Mouse (Mus musculus) midbrain, postnatal 0 days (tissue): ENCODE measurements around the gene Olfr601. TPM values are rescaled to one million over a fixed set of nuclear protein-coding genes. Genes with fewer than 3 reads are reported as not detected.
"Not testable (repeated sequence)": the region's sequence is repeated elsewhere in the genome, so short reads cannot be mapped to it uniquely, and the experiment has no call there.

Source experiments
- ATAC-seq: fragments of 200-750 bp; cut with Nextera tagmentation; 2 replicates; pipeline ENCODE4 v1.8.0; 2017; ENCODE audit warnings: moderate number of reproducible peaks, mild to moderate bottlenecking, moderate TSS enrichment, moderate library complexity; ENCODE audit not compliant: low FRiP score
- DNase-seq: peaks from one replicate; pipeline ENCODE4 v3.0.0-alpha.2; 2015; ENCODE audit warnings: low spot score
- H3K27ac ChIP-seq: fragments of 300-500 bp; sonication (generic); 2 replicates; pipeline ENCODE4 v1.5.1; 2014; ENCODE audit warnings: low read depth, mild to moderate bottlenecking, low read length, mixed read lengths
- H3K27me3 ChIP-seq: fragments of 300-500 bp; sonication (generic); 2 replicates; pipeline ENCODE4 v1.6.1; 2014; ENCODE audit warnings: low read length, control low read depth, mixed read lengths; ENCODE audit not compliant: insufficient read depth
- H3K36me3 ChIP-seq: fragments of 300-500 bp; sonication (generic); 2 replicates; pipeline ENCODE4 v1.6.1; 2014; ENCODE audit warnings: low read length, control low read depth, mixed read lengths; ENCODE audit not compliant: insufficient read depth
- H3K4me1 ChIP-seq: fragments of 300-500 bp; sonication (generic); 2 replicates; pipeline ENCODE4 v1.6.1; 2014; ENCODE audit warnings: mild to moderate bottlenecking, control low read depth, antibody characterized with exemption, low read length, mixed read lengths; ENCODE audit not compliant: insufficient read depth
- H3K4me2 ChIP-seq: fragments of 300-500 bp; sonication (generic); 2 replicates; pipeline ENCODE4 v1.6.1; 2014; ENCODE audit warnings: low read depth, mild to moderate bottlenecking, low read length, mixed read lengths; ENCODE audit not compliant: poor library complexity, severe bottlenecking
- H3K4me3 ChIP-seq: fragments of 300-500 bp; sonication (generic); 2 replicates; pipeline ENCODE4 v1.5.1; 2014; ENCODE audit warnings: low read depth, mild to moderate bottlenecking, low read length, moderate library complexity
- H3K9ac ChIP-seq: fragments of 300-500 bp; sonication (generic); replicated peaks from 2 replicates; pipeline ENCODE4 v1.6.1; 2014; ENCODE audit warnings: mild to moderate bottlenecking, low read length, moderate library complexity, mixed read lengths; ENCODE audit not compliant: poor library complexity, severe bottlenecking
- H3K9me3 ChIP-seq: fragments of 300-500 bp; sonication (generic); 2 replicates; pipeline ENCODE4 v1.6.1; 2016; ENCODE audit warnings: low read length, control low read depth
- CTCF ChIP-seq: IDR thresholded peaks from 2 replicates; pipeline ENCODE4 v1.5.1; 2016; ENCODE audit warnings: antibody characterized with exemption, mild to moderate bottlenecking
- WGBS: fragments of 180-500 bp; shearing (Covaris S2); extraction: QIAGEN DNeasy Blood & Tissue Kit; methylation state at CpG from one replicate; pipeline ENCODE4 v1.1.7; 2014; 5-methylcytosine and 5-hydroxymethylcytosine counted together
- polyA plus RNA-seq: library from polyadenylated mRNA; unstranded; fragments of >200 nt; fragmentation: Nextera tagmentation; extraction: Ambion mirVana; gene quantifications from 2 replicates; pipeline ENCODE4 v1.2.1, GENCODE M21; 2015
- total RNA-seq: library from RNA; depleted of rRNA; stranded (reverse); fragments of >200 nt; gene quantifications from 2 replicates; pipeline ENCODE4 v1.2.3, GENCODE M21; 2014; rRNA removed

Gene Olfr601
- total and polyA plus RNA-seq, 2 experiments from 2014 or later: not detected

DNA sequence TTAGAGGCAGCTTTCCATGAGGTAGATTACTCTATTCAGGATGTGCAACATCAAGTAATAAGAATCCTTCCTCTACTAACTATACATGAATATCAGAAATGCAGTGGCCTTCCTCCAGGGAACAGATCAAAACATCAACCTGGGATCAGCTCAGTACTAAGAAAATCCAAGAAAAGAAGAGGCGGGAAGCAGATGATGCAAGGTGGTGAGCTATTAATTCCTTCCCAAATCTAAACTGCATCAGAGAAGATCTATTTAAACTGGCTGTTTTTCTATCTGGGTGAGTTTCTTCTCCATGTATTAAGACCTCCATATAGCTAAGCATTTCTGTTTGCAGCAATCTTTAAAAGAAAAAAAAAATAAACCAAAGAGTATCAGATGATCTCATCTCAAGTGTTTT lies 26.8 kb downstream of the Olfr601 start, which contains the start of gene Olfr599:
Gene Olfr599 (plus strand): TSS at position 301 of the 400 bp plus-strand sequence.
- H3K4me2 ChIP-seq: no peak within 1 kb of the TSS
- WGBS: 78% methylated on average over 1 of the region's 1 CpGs
- TF ChIP-seq CTCF: no peak
- H3K9ac ChIP-seq: no peak within 1 kb of the TSS
- H3K9me3 ChIP-seq: no peaks in the 10 kb centered on the region
- H3K36me3 ChIP-seq: no peaks in the 10 kb centered on the region
- H3K4me3 ChIP-seq: no peak within 1 kb of the TSS
- H3K4me1 ChIP-seq: no peaks in the 10 kb centered on the region
- DNase-seq (no peak), ATAC-seq (no peak)
- no peak within 1 kb of the TSS for H3K27ac ChIP-seq
- H3K27me3 ChIP-seq: no peaks in the 10 kb centered on the region

DNA sequence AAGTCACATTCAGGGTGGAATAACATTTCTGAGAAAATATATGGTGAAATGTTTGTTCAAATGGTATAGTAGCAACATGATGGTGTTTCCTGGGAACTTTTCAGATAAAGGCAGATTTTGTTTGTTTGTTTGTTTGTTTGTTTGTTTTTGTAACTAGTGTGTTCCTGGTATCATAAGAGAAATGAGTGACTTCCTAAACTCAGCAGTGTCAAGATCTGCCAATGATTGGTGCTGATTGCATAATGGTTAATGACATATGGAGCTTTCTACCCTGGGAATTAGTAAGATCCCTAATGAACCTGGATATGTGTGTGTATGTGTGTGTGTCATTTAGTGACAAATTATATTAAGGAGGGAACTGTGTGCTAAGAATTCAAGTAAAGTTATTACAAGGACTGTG lies 39.2 kb downstream of the Olfr601 start, which contains the start of gene Olfr598:
Gene Olfr598 (plus strand): TSS at position 301 of the 400 bp plus-strand sequence.
- TF ChIP-seq CTCF: no peak
- ATAC-seq: no peak
- no peak within 1 kb of the TSS for H3K9ac ChIP-seq
- no peaks in the 10 kb centered on the region for H3K9me3 ChIP-seq
- no peak for DNase-seq
- no peak within 1 kb of the TSS for H3K4me3 ChIP-seq
- H3K27ac ChIP-seq: no peak within 1 kb of the TSS
- no peaks in the 10 kb centered on the region for H3K4me1 ChIP-seq
- H3K36me3 ChIP-seq: no peaks in the 10 kb centered on the region
- no peaks in the 10 kb centered on the region for H3K27me3 ChIP-seq
- no peak within 1 kb of the TSS for H3K4me2 ChIP-seq

DNA sequence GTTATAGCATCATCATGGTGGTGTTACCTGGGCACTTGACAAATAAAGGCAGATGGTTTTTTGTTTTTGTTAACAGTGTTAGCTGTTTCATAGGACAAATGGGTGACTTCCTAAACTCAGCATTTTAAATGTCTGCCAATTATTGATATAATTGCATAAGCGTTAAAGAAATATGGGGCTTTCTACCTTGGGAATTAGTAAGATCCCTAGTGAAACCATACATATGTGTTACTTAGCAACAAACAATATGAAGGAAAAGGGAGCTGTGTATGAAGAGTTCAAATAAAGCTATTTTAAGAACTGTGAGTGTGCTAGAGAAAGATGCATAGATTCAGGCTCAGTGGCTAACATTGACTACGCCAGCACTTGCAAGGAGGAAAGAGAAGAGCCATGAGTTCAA lies 46.4 kb downstream of the Olfr601 start, which contains the start of gene Olfr597:
Gene Olfr597 (plus strand): TSS at position 301 of the 400 bp plus-strand sequence.
- H3K4me1 ChIP-seq, H3K9me3 ChIP-seq, ATAC-seq, H3K4me2 ChIP-seq, DNase-seq, H3K36me3 ChIP-seq, H3K4me3 ChIP-seq, H3K9ac ChIP-seq, H3K27me3 ChIP-seq, H3K27ac ChIP-seq: not testable (repeated sequence)
- 91% methylated on average over 2 of the region's 2 CpGs for WGBS

Other genes with a start within 250 kb of the Olfr601 start
- gene Olfr586, start 237.0 kb downstream of the Olfr601 start, total RNA-seq: not detected in 2 replicates
- not detected in 2 replicates for gene Olfr586, start 237.0 kb downstream of the Olfr601 start, polyA plus RNA-seq
- gene Olfr588-ps1, start 221.8 kb downstream of the Olfr601 start, total RNA-seq: 0.09 TPM in 1 of 2 replicates, not detected in the other
- not detected in 2 replicates for gene Olfr588-ps1, start 221.8 kb downstream of the Olfr601 start, polyA plus RNA-seq
- not detected in 2 replicates for gene Olfr589, start 206.3 kb downstream of the Olfr601 start, total RNA-seq
- not detected in 2 replicates for gene Olfr589, start 206.3 kb downstream of the Olfr601 start, polyA plus RNA-seq
- gene Olfr591, start 184.3 kb downstream of the Olfr601 start, total RNA-seq: not detected in 2 replicates
- not detected in 2 replicates for gene Olfr591, start 184.3 kb downstream of the Olfr601 start, polyA plus RNA-seq
- gene Olfr592, start 177.9 kb downstream of the Olfr601 start, total RNA-seq: not detected in 2 replicates
- not detected in 2 replicates for gene Olfr592, start 177.9 kb downstream of the Olfr601 start, polyA plus RNA-seq
- gene Olfr593, start 150.8 kb downstream of the Olfr601 start, total RNA-seq: not detected in 2 replicates
- gene Olfr593, start 150.8 kb downstream of the Olfr601 start, polyA plus RNA-seq: not detected in 2 replicates
- gene Olfr594, start 145.7 kb downstream of the Olfr601 start, total RNA-seq: not detected in 2 replicates
- gene Olfr594, start 145.7 kb downstream of the Olfr601 start, polyA plus RNA-seq: not detected in 2 replicates
- gene Usp17ld, start 110.2 kb downstream of the Olfr601 start, total RNA-seq: not detected in 2 replicates
- not detected in 2 replicates for gene Usp17ld, start 110.2 kb downstream of the Olfr601 start, polyA plus RNA-seq
- gene Olfr596, start 57.0 kb downstream of the Olfr601 start, total RNA-seq: not detected in 2 replicates
- not detected in 2 replicates for gene Olfr596, start 57.0 kb downstream of the Olfr601 start, polyA plus RNA-seq
- not detected in 2 replicates for gene Olfr597, start 46.3 kb downstream of the Olfr601 start, total RNA-seq
- not detected in 2 replicates for gene Olfr597, start 46.3 kb downstream of the Olfr601 start, polyA plus RNA-seq
- gene Olfr598, start 39.1 kb downstream of the Olfr601 start, total RNA-seq: not detected in 2 replicates
- gene Olfr598, start 39.1 kb downstream of the Olfr601 start, polyA plus RNA-seq: not detected in 2 replicates
- not detected in 2 replicates for gene Olfr599, start 26.7 kb downstream of the Olfr601 start, total RNA-seq
- gene Olfr599, start 26.7 kb downstream of the Olfr601 start, polyA plus RNA-seq: not detected in 2 replicates
- not detected in 2 replicates for gene Olfr600, start 13.0 kb downstream of the Olfr601 start, total RNA-seq
- gene Olfr600, start 13.0 kb downstream of the Olfr601 start, polyA plus RNA-seq: not detected in 2 replicates
- gene Olfr603, start 23.5 kb upstream of the Olfr601 start, total RNA-seq: not detected in 2 replicates
- not detected in 2 replicates for gene Olfr603, start 23.5 kb upstream of the Olfr601 start, polyA plus RNA-seq
- not detected in 2 replicates for gene Usp17lc, start 52.4 kb upstream of the Olfr601 start, total RNA-seq
- not detected in 2 replicates for gene Usp17lc, start 52.4 kb upstream of the Olfr601 start, polyA plus RNA-seq
- gene Olfr605, start 82.8 kb upstream of the Olfr601 start, total RNA-seq: not detected in 2 replicates
- gene Olfr605, start 82.8 kb upstream of the Olfr601 start, polyA plus RNA-seq: not detected in 2 replicates
- not detected in 2 replicates for gene Olfr606, start 86.4 kb upstream of the Olfr601 start, total RNA-seq
- not detected in 2 replicates for gene Olfr606, start 86.4 kb upstream of the Olfr601 start, polyA plus RNA-seq
- not detected in 2 replicates for gene Olfr607, start 101.5 kb upstream of the Olfr601 start, total RNA-seq
- gene Olfr607, start 101.5 kb upstream of the Olfr601 start, polyA plus RNA-seq: not detected in 2 replicates
- not detected in 2 replicates for gene Olfr608, start 107.2 kb upstream of the Olfr601 start, total RNA-seq
- gene Olfr608, start 107.2 kb upstream of the Olfr601 start, polyA plus RNA-seq: not detected in 2 replicates
- not detected in 2 replicates for gene Olfr609, start 135.4 kb upstream of the Olfr601 start, total RNA-seq
- gene Olfr609, start 135.4 kb upstream of the Olfr601 start, polyA plus RNA-seq: not detected in 2 replicates
- not detected in 2 replicates for gene Olfr610, start 149.5 kb upstream of the Olfr601 start, total RNA-seq
- not detected in 2 replicates for gene Olfr610, start 149.5 kb upstream of the Olfr601 start, polyA plus RNA-seq
- gene Olfr611, start 158.2 kb upstream of the Olfr601 start, total RNA-seq: not detected in 2 replicates
- not detected in 2 replicates for gene Olfr611, start 158.2 kb upstream of the Olfr601 start, polyA plus RNA-seq
- not detected in 2 replicates for gene Olfr612, start 180.1 kb upstream of the Olfr601 start, total RNA-seq
- not detected in 2 replicates for gene Olfr612, start 180.1 kb upstream of the Olfr601 start, polyA plus RNA-seq
- not detected in 2 replicates for gene Olfr613, start 185.4 kb upstream of the Olfr601 start, total RNA-seq
- gene Olfr613, start 185.4 kb upstream of the Olfr601 start, polyA plus RNA-seq: not detected in 2 replicates
- not detected in 2 replicates for gene Olfr615, start 193.4 kb upstream of the Olfr601 start, total RNA-seq
- gene Olfr615, start 193.4 kb upstream of the Olfr601 start, polyA plus RNA-seq: not detected in 2 replicates
- not detected in 2 replicates for gene Olfr616, start 206.5 kb upstream of the Olfr601 start, total RNA-seq
- not detected in 2 replicates for gene Olfr616, start 206.5 kb upstream of the Olfr601 start, polyA plus RNA-seq
- gene Olfr617, start 210.4 kb upstream of the Olfr601 start, total RNA-seq: not detected in 2 replicates
- not detected in 2 replicates for gene Olfr617, start 210.4 kb upstream of the Olfr601 start, polyA plus RNA-seq
- gene Olfr618, start 227.4 kb upstream of the Olfr601 start, total RNA-seq: not detected in 2 replicates
- not detected in 2 replicates for gene Olfr618, start 227.4 kb upstream of the Olfr601 start, polyA plus RNA-seq
- gene Olfr619, start 237.9 kb upstream of the Olfr601 start, total RNA-seq: not detected in 2 replicates
- not detected in 2 replicates for gene Olfr619, start 237.9 kb upstream of the Olfr601 start, polyA plus RNA-seq
- not detected in 2 replicates for gene Olfr620, start 249.9 kb upstream of the Olfr601 start, total RNA-seq
- gene Olfr620, start 249.9 kb upstream of the Olfr601 start, polyA plus RNA-seq: not detected in 2 replicates